Mouse (Mus musculus) urinary bladder, adult 2 months (tissue): ENCODE results near the gene Slc9a3r1. TPM values are rescaled to one million over a fixed set of nuclear protein-coding genes. Genes with fewer than 3 reads are reported as not detected.

Experiments used
- DNase-seq: peaks from one replicate; pipeline ENCODE4 v3.0.0; 2022; ENCODE audit warnings: low spot score
- polyA plus RNA-seq: library from polyadenylated mRNA; depleted of rRNA; stranded (reverse); fragments of >200 nt; gene quantifications from 2 replicates; pipeline ENCODE4 v1.2.3, GENCODE M21; 2012

Gene Slc9a3r1
- polyA plus RNA-seq, 1 experiment = 76.3 TPM

GRCm38 (mm10) chr11:115162205-115162601 lies 938 bp upstream of the Slc9a3r1 start:
- no peak for DNase-seq

GRCm38 (mm10) chr11:115163568-115164150 lies 518 bp downstream of the Slc9a3r1 start:
- DNase-seq = no peak

GRCm38 (mm10) chr11:115164341-115164975 lies 1.3 kb downstream of the Slc9a3r1 start:
- no peak for DNase-seq

GRCm38 (mm10) chr11:115164976-115165374 lies 1.8 kb downstream of the Slc9a3r1 start:
- peak; percentile 39 for DNase-seq

GRCm38 (mm10) chr11:115166776-115167175 lies 3.6 kb downstream of the Slc9a3r1 start:
- no peak for DNase-seq

- DNase-seq = no peak
Measured at GRCm38 (mm10) chr11:115167631-115168249, 4.6 kb downstream of the Slc9a3r1 start.

- no peak for DNase-seq
Measured at GRCm38 (mm10) chr11:115169430-115169829, 6.3 kb downstream of the Slc9a3r1 start.

- DNase-seq = no peak
Measured at GRCm38 (mm10) chr11:115171125-115171524, 8.0 kb downstream of the Slc9a3r1 start.

- DNase-seq = no peak
Measured at GRCm38 (mm10) chr11:115172825-115173287, 9.7 kb downstream of the Slc9a3r1 start.

- no peak for DNase-seq
Measured at GRCm38 (mm10) chr11:115173549-115174339, 10.6 kb downstream of the Slc9a3r1 start.

GRCm38 (mm10) chr11:115176399-115177190 lies 13.5 kb downstream of the Slc9a3r1 start:
- no peak for DNase-seq

- DNase-seq = no peak
Measured at GRCm38 (mm10) chr11:115177559-115178195, 14.5 kb downstream of the Slc9a3r1 start.

- DNase-seq = no peak
Measured at GRCm38 (mm10) chr11:115178766-115179165, 15.6 kb downstream of the Slc9a3r1 start.

GRCm38 (mm10) chr11:115179191-115179590 lies 16.1 kb downstream of the Slc9a3r1 start:
- DNase-seq = no peak

GRCm38 (mm10) chr11:115179881-115180280 lies 16.7 kb downstream of the Slc9a3r1 start:
- DNase-seq = no peak

- DNase-seq = peak; percentile 82
Measured at GRCm38 (mm10) chr11:115181913-115182638, 18.9 kb downstream of the Slc9a3r1 start.

GRCm38 (mm10) chr11:115184973-115185372 lies 21.8 kb downstream of the Slc9a3r1 start:
- no peak for DNase-seq

GRCm38 (mm10) chr11:115187224-115187639 lies 24.1 kb downstream of the Slc9a3r1 start, which contains the start of gene Tmem104:
Tmem104 (plus strand) TSS chr11:115187487.
- peak; percentile 98 for DNase-seq

GRCm38 (mm10) chr11:115187693-115188092 lies 24.6 kb downstream of the Slc9a3r1 start, which contains the start of gene Nat9:
Nat9 (minus strand) TSS chr11:115187859.
- DNase-seq = no peak
